Mouse (Mus musculus) granulocyte monocyte progenitor cell, adult 5-6 weeks (primary cell): ENCODE data around the gene Gm5751. TPM values are rescaled to one million over a fixed set of nuclear protein-coding genes. Genes with fewer than 3 reads are reported as not detected.
A peak's percentile ranks its signal among the peaks of the same experiment; 100 is the strongest.
"Not testable (repeated sequence)": the region's sequence is repeated elsewhere in the genome, so short reads cannot be mapped to it uniquely, and the experiment has no call there.

Experiments
- ATAC-seq: replicated peaks from 2 replicates; pipeline ENCODE4 v1.8.0; 2016; ENCODE audit warnings: mild to moderate bottlenecking, moderate TSS enrichment, inconsistent platforms; ENCODE audit not compliant: poor library complexity, severe bottlenecking
- total RNA-seq, 2 experiments: library from RNA; stranded (forward) in 1 of 2; stranded (reverse) in 1 of 2; fragments of 200-712, 200-1000 nt in 1 of 2; fragments of >200 nt in 1 of 2; fragmentation: Nextera tagmentation in 1 of 2; gene quantifications; 2 replicates each; pipeline ENCODE4 v1.2.3; 2014 to 2017

Gene Gm5751
- total RNA-seq (2014; fragmentation: Nextera tagmentation), result not detected in 2 replicates
- not detected in 2 replicates for total RNA-seq (2017)

DNA sequence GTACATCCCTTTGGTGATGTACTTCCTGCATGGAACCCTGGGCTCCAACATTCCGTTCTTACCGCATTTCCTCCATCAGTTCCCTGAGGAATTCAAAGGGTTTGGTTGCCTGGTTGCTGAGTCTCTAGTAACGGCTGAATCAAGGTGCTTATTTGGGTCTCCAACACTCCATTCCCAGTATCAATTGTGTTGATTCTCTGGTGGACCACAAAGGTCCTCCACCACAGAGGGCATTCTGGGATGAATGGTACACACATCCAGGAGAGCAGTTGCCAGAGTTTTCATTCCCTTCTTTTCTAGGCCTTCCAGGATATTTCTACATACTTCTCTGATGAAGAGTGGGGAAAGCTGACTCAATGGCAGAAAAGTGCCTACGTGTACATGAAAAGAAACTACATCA lies at the start of gene Gm5751:
Gene Gm5751, plus strand, starts transcription at position 301 of the 400 bp plus-strand sequence.
- ATAC-seq, result not testable (repeated sequence)

- no peak for ATAC-seq
Observed at GRCm38 (mm10) chrX:8832043-8832442, 42.0 kb upstream of the Gm5751 start.

- no peak for ATAC-seq
Observed at GRCm38 (mm10) chrX:8843694-8844093, 30.4 kb upstream of the Gm5751 start, which contains the start of gene Gm6592. Gm6592 (plus strand) TSS chrX:8843994.

DNA sequence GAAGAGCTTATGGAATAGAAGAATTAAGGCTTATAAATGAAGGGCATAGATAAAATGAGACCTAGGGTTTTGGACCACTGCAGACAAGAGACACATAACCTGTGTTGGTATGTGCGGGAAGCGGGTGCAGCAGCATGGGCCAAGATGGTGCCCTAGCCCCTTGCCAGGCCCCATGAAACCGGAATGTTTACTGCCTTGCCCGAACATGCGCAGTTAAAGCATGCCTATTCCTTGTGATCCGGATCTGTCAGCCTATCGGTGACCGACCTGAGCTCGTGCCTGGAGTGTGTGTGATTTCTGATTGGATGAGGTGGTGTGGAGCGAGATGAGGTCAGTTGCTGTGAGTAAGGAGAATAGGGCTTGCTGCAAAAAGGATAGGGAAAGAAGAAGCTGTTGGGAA lies 21.6 kb upstream of the Gm5751 start:
- no peak for ATAC-seq

GRCm38 (mm10) chrX:8864331-8864730 lies 9.7 kb upstream of the Gm5751 start:
- ATAC-seq, result peak; percentile 81

GRCm38 (mm10) chrX:8884336-8884735 lies 10.3 kb downstream of the Gm5751 start:
- no peak for ATAC-seq

DNA sequence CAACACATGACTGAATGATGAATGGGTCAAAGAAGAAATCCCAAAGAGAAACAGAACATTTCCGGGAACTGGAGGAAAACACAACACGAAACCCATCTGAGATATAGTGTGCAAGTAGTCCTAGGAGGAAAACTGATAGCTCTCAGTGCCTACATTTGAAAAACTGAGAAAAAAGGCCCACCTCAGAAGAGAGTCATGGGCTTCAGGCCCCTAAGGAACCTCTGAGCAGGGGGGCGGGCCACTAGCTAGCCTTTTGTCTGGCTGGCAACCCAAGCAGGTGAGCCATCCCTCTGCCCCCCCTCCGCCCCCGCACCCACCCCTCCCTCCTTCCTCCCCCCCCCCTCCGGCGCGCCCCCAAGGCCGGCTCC lies 17.9 kb downstream of the Gm5751 start:
- no peak for ATAC-seq

- ATAC-seq, result peak; percentile 84
Observed at GRCm38 (mm10) chrX:8892343-8893155, 18.5 kb downstream of the Gm5751 start, which contains the start of gene B630019K06Rik. B630019K06Rik (plus strand) TSS chrX:8892382.

GRCm38 (mm10) chrX:8893182-8893651 lies 19.2 kb downstream of the Gm5751 start:
- ATAC-seq, result peak; percentile 25

DNA sequence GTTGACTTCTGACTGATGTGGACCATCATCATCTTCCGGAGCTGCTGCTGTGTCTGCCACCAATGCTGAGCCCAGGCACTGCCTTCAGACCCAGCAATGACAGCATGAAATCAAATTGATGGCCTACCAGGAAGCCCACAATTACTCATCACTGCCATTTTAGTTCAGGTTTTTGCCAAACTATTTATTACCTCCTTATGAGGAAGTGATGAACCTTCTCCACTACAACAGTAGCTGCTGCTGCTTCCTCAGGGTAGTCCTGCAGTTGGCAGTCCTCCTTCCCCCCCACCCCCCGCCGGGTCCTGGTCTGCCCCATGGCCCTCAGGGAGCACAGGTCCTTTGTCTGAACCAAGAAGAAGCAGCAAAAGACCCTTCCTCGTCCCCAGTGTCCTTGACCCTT lies 26.8 kb downstream of the Gm5751 start:
- ATAC-seq, result peak; percentile 62

DNA sequence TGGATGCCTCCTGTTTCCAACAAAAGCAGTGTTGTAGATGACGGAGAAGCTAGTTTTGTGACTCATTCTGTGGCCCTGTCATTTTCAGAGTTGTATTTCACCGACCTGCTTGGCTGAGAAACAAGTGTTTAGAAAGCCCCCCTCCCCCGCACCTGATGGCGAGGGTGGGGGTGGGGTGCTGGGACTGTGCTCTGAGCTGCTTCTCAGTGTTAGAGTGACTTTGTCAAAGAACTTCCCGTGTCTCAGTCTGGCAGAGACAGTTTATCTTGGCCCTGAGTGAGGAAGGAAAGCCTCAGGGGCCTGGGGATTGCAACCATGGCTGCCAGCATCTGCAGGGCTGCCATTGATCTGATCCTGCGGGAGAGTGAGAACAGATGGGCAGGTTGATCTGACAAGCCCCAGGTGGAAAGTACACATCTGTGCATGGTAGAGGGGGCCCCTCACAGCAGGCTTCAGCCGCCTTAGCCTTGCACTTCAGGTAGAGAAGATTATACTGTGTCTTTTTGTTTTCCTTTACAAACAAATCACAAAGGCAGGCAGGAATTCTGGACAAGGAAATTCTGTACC lies 27.9 kb downstream of the Gm5751 start:
- ATAC-seq, result no peak

DNA sequence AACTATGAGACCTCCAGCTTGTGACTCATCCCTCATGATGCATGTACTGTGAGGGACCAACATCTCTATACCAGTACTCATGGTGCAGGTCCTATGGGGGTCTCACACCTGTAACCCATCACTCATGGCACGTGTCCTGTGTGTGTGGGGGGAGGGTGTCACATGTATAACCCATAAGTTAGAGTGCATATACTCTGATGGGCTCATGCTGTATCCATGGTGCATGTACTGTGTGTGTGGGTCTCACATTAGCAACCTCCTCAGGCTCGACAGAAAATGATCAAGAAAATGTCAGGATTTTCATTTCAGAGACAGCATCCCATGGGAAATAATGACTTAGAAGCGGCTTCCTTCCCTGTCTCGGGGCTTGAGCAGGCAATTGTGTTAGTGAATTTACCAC lies 47.0 kb downstream of the Gm5751 start:
- ATAC-seq, result no peak

GRCm38 (mm10) chrX:8921813-8922607 lies 48.0 kb downstream of the Gm5751 start:
- peak; percentile 63; the same call in 1 of the 2 replicates for ATAC-seq

GRCm38 (mm10) chrX:8927308-8927707 lies 53.3 kb downstream of the Gm5751 start:
- ATAC-seq, result no peak

Other genes with a start within 250 kb of the Gm5751 start
- gene Ssxb8, start 183.4 kb upstream of the Gm5751 start, total RNA-seq (2014; fragmentation: Nextera tagmentation), result not detected in 2 replicates
- gene Ssxb8, start 183.4 kb upstream of the Gm5751 start, total RNA-seq (2017), result not detected in 2 replicates
- not detected in 2 replicates for gene Ssx9, start 125.8 kb upstream of the Gm5751 start, total RNA-seq (2014; fragmentation: Nextera tagmentation)
- not detected in 2 replicates for gene Ssx9, start 125.8 kb upstream of the Gm5751 start, total RNA-seq (2017)
- gene Ssxb5, start 70.6 kb upstream of the Gm5751 start, total RNA-seq (2014; fragmentation: Nextera tagmentation), result not detected in 2 replicates
- not detected in 2 replicates for gene Ssxb5, start 70.6 kb upstream of the Gm5751 start, total RNA-seq (2017)
- gene Gm6592, start 30.3 kb upstream of the Gm5751 start, total RNA-seq (2014; fragmentation: Nextera tagmentation), result not detected in 2 replicates
- gene Gm6592, start 30.3 kb upstream of the Gm5751 start, total RNA-seq (2017), result not detected in 2 replicates
- gene B630019K06Rik, start 18.1 kb downstream of the Gm5751 start, total RNA-seq (2014; fragmentation: Nextera tagmentation), result 1.8 and 2.1 TPM in 2 replicates
- 0.26 and 0.39 TPM in 2 replicates for gene B630019K06Rik, start 18.1 kb downstream of the Gm5751 start, total RNA-seq (2017)
- not detected in 2 replicates for gene Fthl17b, start 88.7 kb downstream of the Gm5751 start, total RNA-seq (2014; fragmentation: Nextera tagmentation)
- gene Fthl17b, start 88.7 kb downstream of the Gm5751 start, total RNA-seq (2017), result not detected in 2 replicates
- not detected in 2 replicates for gene Fthl17c, start 102.3 kb downstream of the Gm5751 start, total RNA-seq (2014; fragmentation: Nextera tagmentation)
- not detected in 2 replicates for gene Fthl17c, start 102.3 kb downstream of the Gm5751 start, total RNA-seq (2017)
- not detected in 2 replicates for gene Fthl17d, start 112.5 kb downstream of the Gm5751 start, total RNA-seq (2014; fragmentation: Nextera tagmentation)
- gene Fthl17d, start 112.5 kb downstream of the Gm5751 start, total RNA-seq (2017), result not detected in 2 replicates
- gene Fthl17e, start 159.2 kb downstream of the Gm5751 start, total RNA-seq (2014; fragmentation: Nextera tagmentation), result not detected in 2 replicates
- not detected in 2 replicates for gene Fthl17e, start 159.2 kb downstream of the Gm5751 start, total RNA-seq (2017)
- not detected in 2 replicates for gene Fthl17f, start 188.8 kb downstream of the Gm5751 start, total RNA-seq (2014; fragmentation: Nextera tagmentation)
- not detected in 2 replicates for gene Fthl17f, start 188.8 kb downstream of the Gm5751 start, total RNA-seq (2017)
- not detected in 2 replicates for gene 4930402K13Rik, start 230.3 kb downstream of the Gm5751 start, total RNA-seq (2014; fragmentation: Nextera tagmentation)
- not detected in 2 replicates for gene 4930402K13Rik, start 230.3 kb downstream of the Gm5751 start, total RNA-seq (2017)